Mouse (Mus musculus): ENCODE measurements at regions not wholly inside any gene's neighbourhood (a gene's known extent, or its start where the extent isn't known, plus 50 kb on each side); places are given as distances from the start of the nearest gene placed in this dataset.
A peak's percentile ranks its signal among the peaks of the same experiment; 100 is the strongest.

- Histone ChIP-seq H3K27ac (ENCODE audit: low read depth, low read length) (no peak overlapping the region), H3K9ac (replicated peaks; ENCODE audit: low read depth, low read length) (no peak overlapping the region), H3K36me3 (ENCODE audit: control insufficient read depth, insufficient read depth, low read length) (no peaks in the 10 kb centered on the region), H3K4me2 (ENCODE audit: low read depth, low read length) (no peak overlapping the region), H3K4me3 (ENCODE audit: low read depth, low read length) (no peak overlapping the region), H3K27me3 (ENCODE audit: control insufficient read depth, insufficient read depth, low read length) (no peaks in the 10 kb centered on the region), H3K4me1 (ENCODE audit: control insufficient read depth, insufficient read depth, low read length) (no peaks in the 10 kb centered on the region), H3K9me3 (ENCODE audit: control insufficient read depth, low read length) (no peaks in the 10 kb centered on the region)
- WGBS, result 82% methylated on average over 2 of the region's 2 CpGs
- ATAC-seq (ENCODE audit: low read depth), result no peak
Observed at GRCm38 (mm10) chr4:70053136-70053535, 357.1 kb downstream of the Cdk5rap2 start.

DNA sequence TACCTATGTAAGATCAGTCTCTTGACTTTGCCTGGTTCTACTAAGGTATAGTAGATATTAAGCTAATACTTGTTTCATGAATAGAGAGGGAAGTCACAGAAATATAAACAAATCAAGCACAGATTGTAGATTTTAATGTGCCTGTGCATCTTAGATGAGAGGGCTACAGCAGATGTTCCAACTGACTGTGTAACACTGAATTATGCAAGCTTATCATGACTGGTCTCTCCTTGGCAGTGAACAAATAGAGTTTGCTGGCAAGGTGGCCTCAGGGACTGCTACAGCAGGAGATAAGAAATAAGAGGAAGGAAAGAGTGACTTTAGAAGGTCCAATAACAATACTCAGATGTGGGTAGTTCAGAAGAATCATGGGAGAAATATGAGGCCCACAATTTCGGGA is 372.0 kb downstream of the Cdk5rap2 start:
- H3K4me2 ChIP-seq (ENCODE audit: low read depth, low read length), result no peak overlapping the region
- no peaks in the 10 kb centered on the region for H3K27me3 ChIP-seq (ENCODE audit: control insufficient read depth, insufficient read depth, low read length)
- ATAC-seq (ENCODE audit: low read depth), result no peak
- no peak overlapping the region for H3K27ac ChIP-seq (ENCODE audit: low read depth, low read length)
- H3K9me3 ChIP-seq (ENCODE audit: control insufficient read depth, low read length), result no peaks in the 10 kb centered on the region
- WGBS, result 81% methylated on average over 1 of the region's 1 CpGs
- no peak overlapping the region for H3K9ac ChIP-seq (replicated peaks; ENCODE audit: low read depth, low read length)
- H3K36me3 ChIP-seq (ENCODE audit: control insufficient read depth, insufficient read depth, low read length), result no peaks in the 10 kb centered on the region
- no peaks in the 10 kb centered on the region for H3K4me1 ChIP-seq (ENCODE audit: control insufficient read depth, insufficient read depth, low read length)
- no peak overlapping the region for H3K4me3 ChIP-seq (ENCODE audit: low read depth, low read length)

- Histone ChIP-seq H3K9ac (replicated peaks; ENCODE audit: low read depth, low read length) (no peak overlapping the region), H3K4me2 (ENCODE audit: low read depth, low read length) (no peak overlapping the region), H3K27ac (ENCODE audit: low read depth, low read length) (no peak overlapping the region), H3K27me3 (ENCODE audit: control insufficient read depth, insufficient read depth, low read length) (no peaks in the 10 kb centered on the region), H3K36me3 (ENCODE audit: control insufficient read depth, insufficient read depth, low read length) (no peaks in the 10 kb centered on the region), H3K4me1 (ENCODE audit: control insufficient read depth, insufficient read depth, low read length) (no peaks in the 10 kb centered on the region), H3K9me3 (ENCODE audit: control insufficient read depth, low read length) (no peaks in the 10 kb centered on the region), H3K4me3 (ENCODE audit: low read depth, low read length) (no peak overlapping the region)
- 67% methylated on average over 1 of the region's 1 CpGs for WGBS
- ATAC-seq (ENCODE audit: low read depth), result no peak
Observed at GRCm38 (mm10) chr4:70035912-70036311, 374.3 kb downstream of the Cdk5rap2 start.

GRCm38 (mm10) chr4:70032497-70032896 is 377.7 kb downstream of the Cdk5rap2 start:
- WGBS, result 54% methylated on average over 3 of the region's 3 CpGs

GRCm38 (mm10) chr4:70026848-70027247 is 383.4 kb downstream of the Cdk5rap2 start:
- no peaks in the 10 kb centered on the region for H3K36me3 ChIP-seq (ENCODE audit: control insufficient read depth, insufficient read depth, low read length)
- H3K4me3 ChIP-seq (ENCODE audit: low read depth, low read length), result no peak overlapping the region
- no peaks in the 10 kb centered on the region for H3K27me3 ChIP-seq (ENCODE audit: control insufficient read depth, insufficient read depth, low read length)
- no peak overlapping the region for H3K4me2 ChIP-seq (ENCODE audit: low read depth, low read length)
- peak; percentile 85 for ATAC-seq (ENCODE audit: low read depth)
- no peak overlapping the region for H3K27ac ChIP-seq (ENCODE audit: low read depth, low read length)
- WGBS, result 42% methylated on average over 8 of the region's 8 CpGs
- no peak overlapping the region for H3K9ac ChIP-seq (replicated peaks; ENCODE audit: low read depth, low read length)
- H3K9me3 ChIP-seq (ENCODE audit: control insufficient read depth, low read length), result no peaks in the 10 kb centered on the region
- no peaks in the 10 kb centered on the region for H3K4me1 ChIP-seq (ENCODE audit: control insufficient read depth, insufficient read depth, low read length)

More at GRCm38 (mm10) chr4:70032497-70032896, 377.7 kb downstream of the Cdk5rap2 start:
- H3K27me3 ChIP-seq (ENCODE audit: control insufficient read depth, insufficient read depth, low read length), result no peaks in the 10 kb centered on the region
- no peak overlapping the region for H3K4me3 ChIP-seq (ENCODE audit: low read depth, low read length)
- no peak overlapping the region for H3K9ac ChIP-seq (replicated peaks; ENCODE audit: low read depth, low read length)
- H3K9me3 ChIP-seq (ENCODE audit: control insufficient read depth, low read length), result no peaks in the 10 kb centered on the region
- no peak overlapping the region for H3K4me2 ChIP-seq (ENCODE audit: low read depth, low read length)
- no peak for ATAC-seq (ENCODE audit: low read depth)
- H3K36me3 ChIP-seq (ENCODE audit: control insufficient read depth, insufficient read depth, low read length), result no peaks in the 10 kb centered on the region
- H3K4me1 ChIP-seq (ENCODE audit: control insufficient read depth, insufficient read depth, low read length), result no peaks in the 10 kb centered on the region
- H3K27ac ChIP-seq (ENCODE audit: low read depth, low read length), result no peak overlapping the region

DNA sequence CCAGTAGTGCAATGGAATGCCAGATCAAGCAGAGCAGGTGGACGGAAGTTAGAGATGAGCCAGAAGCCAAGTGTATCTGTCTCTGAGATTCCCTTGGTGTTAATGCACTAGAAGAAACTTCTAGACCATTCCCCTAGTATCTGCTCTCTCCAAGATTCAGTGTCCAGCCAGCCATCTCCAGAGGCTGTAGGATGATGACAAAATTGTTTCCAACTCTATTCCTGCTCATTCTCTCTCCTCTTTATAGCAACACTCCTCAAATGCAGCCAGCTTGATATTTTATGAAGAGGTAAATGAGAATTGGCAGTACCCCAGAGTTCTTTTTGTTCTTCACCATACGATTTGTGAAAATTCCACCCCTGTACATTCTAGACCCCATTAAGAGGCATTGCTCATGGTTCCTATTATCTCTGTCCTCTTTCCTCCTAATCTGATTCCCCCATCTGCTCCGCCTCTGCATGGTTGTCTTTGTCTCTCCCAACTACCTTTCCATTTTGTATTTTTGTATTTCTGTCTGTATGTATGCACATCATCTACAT is 385.3 kb downstream of the Cdk5rap2 start:
- Histone ChIP-seq H3K9ac (replicated peaks; ENCODE audit: low read depth, low read length) (no peak overlapping the region), H3K4me2 (ENCODE audit: low read depth, low read length) (no peak overlapping the region), H3K36me3 (ENCODE audit: control insufficient read depth, insufficient read depth, low read length) (no peaks in the 10 kb centered on the region), H3K9me3 (ENCODE audit: control insufficient read depth, low read length) (no peaks in the 10 kb centered on the region), H3K27me3 (ENCODE audit: control insufficient read depth, insufficient read depth, low read length) (no peaks in the 10 kb centered on the region), H3K4me3 (ENCODE audit: low read depth, low read length) (no peak overlapping the region), H3K27ac (ENCODE audit: low read depth, low read length) (no peak overlapping the region), H3K4me1 (ENCODE audit: control insufficient read depth, insufficient read depth, low read length) (no peaks in the 10 kb centered on the region)
- WGBS, result 96% methylated on average over 3 of the region's 3 CpGs
- ATAC-seq (ENCODE audit: low read depth), result no peak

DNA sequence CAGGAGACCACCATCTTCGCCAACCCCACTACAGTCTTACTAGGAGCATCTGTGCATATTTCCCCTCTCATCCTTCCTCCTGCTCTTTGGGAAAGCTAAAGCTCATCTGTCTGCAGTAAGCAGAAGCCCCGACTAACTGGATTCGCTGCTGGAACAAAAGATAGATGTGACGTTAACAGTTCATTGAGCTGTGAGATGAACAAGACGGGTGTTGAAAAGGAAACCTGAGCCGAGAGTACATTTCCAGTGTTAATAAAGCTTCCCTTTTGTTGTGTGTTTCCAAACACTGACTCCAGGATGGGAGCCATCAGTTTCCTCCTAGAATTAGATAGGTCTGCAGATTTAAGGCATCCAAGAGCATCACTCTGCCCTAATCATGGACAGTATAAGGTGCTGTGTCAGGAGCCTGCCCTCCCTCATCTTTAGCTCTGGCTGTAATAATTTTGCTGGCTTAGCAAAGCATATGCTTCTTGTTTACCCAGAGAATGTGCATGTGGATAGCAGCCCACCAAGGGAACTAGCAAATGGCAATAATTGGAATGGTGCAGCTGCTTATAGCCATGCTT is 389.3 kb downstream of the Cdk5rap2 start:
- WGBS, result 43% methylated on average over 6 of the region's 6 CpGs
- peak; percentile 49; the same call in 1 of the 2 replicates for ATAC-seq (ENCODE audit: low read depth)
- no peaks in the 10 kb centered on the region for H3K9me3 ChIP-seq (ENCODE audit: control insufficient read depth, low read length)

DNA sequence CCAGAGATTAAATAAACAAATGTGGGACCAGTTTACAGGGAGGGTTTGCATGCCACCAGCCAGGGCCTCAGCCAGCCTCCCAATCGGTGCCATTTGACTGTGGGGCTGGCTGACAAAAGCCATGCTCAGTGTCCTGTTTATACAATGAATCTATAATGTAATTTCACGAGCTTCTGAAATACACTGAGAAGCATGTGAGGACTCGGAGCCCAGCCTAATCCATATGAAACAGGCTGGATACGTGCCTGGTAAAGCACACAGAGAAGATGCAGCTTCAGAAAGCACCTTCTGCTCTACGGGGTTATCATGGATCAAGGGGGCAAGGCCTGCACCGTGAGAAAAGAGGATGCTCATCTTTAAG is 398.0 kb downstream of the Cdk5rap2 start:
- Histone ChIP-seq H3K4me1 (ENCODE audit: control insufficient read depth, insufficient read depth, low read length) (no peaks in the 10 kb centered on the region), H3K9ac (replicated peaks; ENCODE audit: low read depth, low read length) (no peak overlapping the region), H3K36me3 (ENCODE audit: control insufficient read depth, insufficient read depth, low read length) (no peaks in the 10 kb centered on the region), H3K27me3 (ENCODE audit: control insufficient read depth, insufficient read depth, low read length) (no peaks in the 10 kb centered on the region), H3K9me3 (ENCODE audit: control insufficient read depth, low read length) (no peaks in the 10 kb centered on the region), H3K27ac (ENCODE audit: low read depth, low read length) (no peak overlapping the region), H3K4me2 (ENCODE audit: low read depth, low read length) (no peak overlapping the region), H3K4me3 (ENCODE audit: low read depth, low read length) (no peak overlapping the region)
- WGBS, result 42% methylated on average over 6 of the region's 6 CpGs
- ATAC-seq (ENCODE audit: low read depth), result peak; percentile 66

More for the DNA sequence above, 389.3 kb downstream of the Cdk5rap2 start:
- H3K4me2 ChIP-seq (ENCODE audit: low read depth, low read length), result no peak overlapping the region
- H3K4me1 ChIP-seq (ENCODE audit: control insufficient read depth, insufficient read depth, low read length), result no peaks in the 10 kb centered on the region
- no peak overlapping the region for H3K9ac ChIP-seq (replicated peaks; ENCODE audit: low read depth, low read length)
- H3K27me3 ChIP-seq (ENCODE audit: control insufficient read depth, insufficient read depth, low read length), result no peaks in the 10 kb centered on the region
- no peak overlapping the region for H3K27ac ChIP-seq (ENCODE audit: low read depth, low read length)
- no peaks in the 10 kb centered on the region for H3K36me3 ChIP-seq (ENCODE audit: control insufficient read depth, insufficient read depth, low read length)
- H3K4me3 ChIP-seq (ENCODE audit: low read depth, low read length), result no peak overlapping the region

GRCm38 (mm10) chr4:70011491-70012219 is 398.6 kb downstream of the Cdk5rap2 start:
- Histone ChIP-seq H3K4me2 (ENCODE audit: low read depth, low read length) (no peak overlapping the region), H3K9me3 (ENCODE audit: control insufficient read depth, low read length) (no peaks in the 10 kb centered on the region), H3K27ac (ENCODE audit: low read depth, low read length) (no peak overlapping the region), H3K9ac (replicated peaks; ENCODE audit: low read depth, low read length) (no peak overlapping the region), H3K4me1 (ENCODE audit: control insufficient read depth, insufficient read depth, low read length) (no peaks in the 10 kb centered on the region), H3K36me3 (ENCODE audit: control insufficient read depth, insufficient read depth, low read length) (no peaks in the 10 kb centered on the region), H3K27me3 (ENCODE audit: control insufficient read depth, insufficient read depth, low read length) (no peaks in the 10 kb centered on the region), H3K4me3 (ENCODE audit: low read depth, low read length) (no peak overlapping the region)
- WGBS, result 85% methylated on average over 4 of the region's 4 CpGs
- ATAC-seq (ENCODE audit: low read depth), result peak; percentile 73

Data from neural tube, embryonic 14.5 days (tissue).